8 mouse cellular contexts compared by ENCODE assay signal in the genomic region with DNA sequence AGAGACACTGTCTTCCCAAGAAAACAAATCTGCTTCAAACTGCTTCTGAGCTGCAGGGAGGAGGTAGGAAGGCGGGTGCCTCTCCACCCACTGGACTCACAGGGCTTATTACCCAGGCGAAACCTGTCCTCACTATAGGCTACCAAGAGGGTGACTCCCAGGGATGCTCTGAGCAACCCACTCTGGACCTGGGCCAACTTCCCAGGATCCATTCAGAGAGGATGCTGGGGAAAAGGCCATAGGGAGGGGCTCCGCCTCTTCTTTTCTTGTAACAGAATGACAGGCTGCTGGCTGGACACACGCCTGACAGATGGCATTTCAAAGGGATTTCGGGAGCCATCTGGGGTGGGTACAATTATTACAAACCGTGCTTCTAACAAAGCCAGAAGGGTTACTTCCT.
DNase-seq lines count a peak whose midpoint lies in the region; ATAC-seq and TF ChIP-seq lines count a peak whose summit lies in the region.

No protein-coding gene starts in this region.

- ATAC-seq in midbrain, postnatal 0 days (ENCODE audit: low FRiP score) = peak; percentile 76

- peak; percentile 44 for DNase-seq in kidney, postnatal 10 days
- no peak for DNase-seq in kidney, postnatal 14 days
- DNase-seq in cerebellum, adult 9-10 months = peak; percentile 99
- peak; percentile 16 for DNase-seq in forelimb bud, embryonic 11.5 days (ENCODE audit: low read depth, low spot score)
- DNase-seq in layer of hippocampus, adult 9-10 months (ENCODE audit: low spot score) = peak; percentile 65
- peak; percentile 95 for DNase-seq in midbrain, postnatal 0 days (ENCODE audit: low spot score)
- DNase-seq in urinary bladder, adult 2 months (ENCODE audit: low spot score) = no peak
- DNase-seq in urinary bladder, postnatal 14 days (ENCODE audit: low spot score) = no peak

- H3K9ac ChIP-seq in midbrain, postnatal 0 days (replicated peaks; ENCODE audit: low read length, poor library complexity, severe bottlenecking) = no peak overlapping the region

- no peaks in the 10 kb centered on the region for H3K27me3 ChIP-seq in midbrain, postnatal 0 days (ENCODE audit: insufficient read depth, low read length)

- 12% methylated on average over 6 of the region's 6 CpGs for WGBS in midbrain, postnatal 0 days

- H3K4me3 ChIP-seq in midbrain, postnatal 0 days (ENCODE audit: low read depth, low read length) = no peak overlapping the region

- peaks cover 16% of the 10 kb centered on the region for H3K4me1 ChIP-seq in midbrain, postnatal 0 days (ENCODE audit: insufficient read depth, low read length)

- H3K9me3 ChIP-seq in midbrain, postnatal 0 days (ENCODE audit: low read length) = no peaks in the 10 kb centered on the region

- peak overlapping the region; percentile 38; the same call in 1 of the 2 replicates for H3K27ac ChIP-seq in midbrain, postnatal 0 days (ENCODE audit: low read depth, low read length)

- no peaks in the 10 kb centered on the region for H3K36me3 ChIP-seq in midbrain, postnatal 0 days (ENCODE audit: insufficient read depth, low read length)

- TF ChIP-seq CTCF in midbrain, postnatal 0 days (IDR thresholded peaks at IDR 0.05) = no peak

- peak overlapping the region; percentile 18; the same call in 1 of the 2 replicates for H3K4me2 ChIP-seq in midbrain, postnatal 0 days (ENCODE audit: low read depth, low read length, poor library complexity, severe bottlenecking)

Comparison
In these comparisons a context has a peak if more than half of its experiments do, and no peak if none do; other contexts are left out.
1. DNase-seq: peak in kidney, postnatal 10 days (single experiment), cerebellum, adult 9-10 months (single experiment), forelimb bud, embryonic 11.5 days (single experiment), layer of hippocampus, adult 9-10 months (single experiment) and midbrain, postnatal 0 days (single experiment); none in kidney, postnatal 14 days (single experiment), urinary bladder, adult 2 months (single experiment) and urinary bladder, postnatal 14 days (single experiment).